Mouse (Mus musculus) small intestine, adult 2 months (tissue): Measurements from ENCODE around the gene Hscb.

Experiments
- CTCF ChIP-seq: fragments of 200-500 bp; IDR thresholded peaks from 2 replicates; pipeline ENCODE4 v1.5.1; 2012; ENCODE audit warnings: low read depth, mild to moderate bottlenecking, control low read depth, inconsistent platforms, low read length, moderate library complexity, mixed read lengths; ENCODE audit not compliant: insufficient replicate concordance, insufficient read length; ENCODE audit errors: extremely low read depth
- POLR2A ChIP-seq: fragments of 200-500 bp; IDR thresholded peaks from 2 replicates; pipeline ENCODE4 v1.6.1; 2012; ENCODE audit warnings: low read depth, mild to moderate bottlenecking, control low read depth, inconsistent platforms, low read length, moderate library complexity

GRCm38 (mm10) chr5:110839038-110839677 is 419 bp downstream of the Hscb start:
- TF ChIP-seq CTCF = no peak
- TF ChIP-seq POLR2A = no peak
